In genomic region chr11:108088063-108088462, GRCm38 (mm10) we compare ENCODE assay signal across 28 mouse cellular contexts.
A peak's percentile ranks its signal among the peaks of the same experiment; 100 is the strongest.
DNase-seq lines count a peak whose midpoint lies in the region; ATAC-seq and TF ChIP-seq lines count a peak whose summit lies in the region.
"Had no signal": no experiment of that assay in that cellular context is flagged by ENCODE, and none has a peak within 500 bp of the region (broad histone marks: within the 10 kb centered on the region; RNA-seq: fewer than 3 reads in every experiment).

No protein-coding gene starts in this region.

- no peak overlapping the region for H3K9ac ChIP-seq in heart, adult 2 months (ENCODE audit: low read depth, low read length)
- H3K9ac ChIP-seq: embryonic facial prominence, embryonic 12.5 days; embryonic facial prominence, embryonic 15.5 days; forebrain, embryonic 12.5 days; heart, embryonic 12.5 days; heart, embryonic 15.5 days; hindbrain, embryonic 13.5 days had no signal

- H3K79me2 ChIP-seq in heart, adult 2 months (replicated peaks; ENCODE audit: control insufficient read depth, insufficient read depth, low read length): no peaks in the 10 kb centered on the region

- DNase-seq in heart, adult 11 months: peak; percentile 82
- no peak for DNase-seq in heart, adult 2 months
- peak; percentile 5 for DNase-seq in splenic B cell, adult 2 months (ENCODE audit: low read depth, low spot score)
- no peak for DNase-seq in thymus, postnatal 10 days (ENCODE audit: low spot score in 2 of 2)
- DNase-seq: adrenal gland, adult 2 months; adrenal gland, postnatal 14 days; cerebellum, adult 11 months; cerebellum, adult 2 months; cerebellum, adult 9-11 months; cerebellum, postnatal 25 days; gastrocnemius, postnatal 10 days; gastrocnemius, postnatal 36 days; heart, postnatal 10 days; heart, postnatal 36 days; kidney, adult 11 months had no signal

- intact Hi-C loops in heart, adult 2 months (cut with DNase I): no loop called here

- no peak for TF ChIP-seq CTCF in heart, adult 2 months (IDR thresholded peaks at IDR 0.05)

- 94% methylated on average over 5 of the region's 5 CpGs for WGBS in heart, adult 2 months

- TF ChIP-seq POLR2A in heart, adult 2 months (IDR thresholded peaks at IDR 0.05; ENCODE audit: insufficient read depth, low read depth, low read length): no peak

- H3K4me1 ChIP-seq in heart, adult 2 months (ENCODE audit: control insufficient read depth, insufficient read depth, low read length): peaks cover 5% of the 10 kb centered on the region
- H3K4me1 ChIP-seq: embryonic facial prominence, embryonic 12.5 days; embryonic facial prominence, embryonic 15.5 days; hindbrain, embryonic 13.5 days had no signal

- TF ChIP-seq EP300 in heart, adult 2 months (IDR thresholded peaks at IDR 0.05; ENCODE audit: insufficient read depth, low read depth, low read length): no peak

- H3K27ac ChIP-seq in heart, adult 2 months: no peak overlapping the region
- H3K27ac ChIP-seq: embryonic facial prominence, embryonic 12.5 days; embryonic facial prominence, embryonic 15.5 days; forebrain, embryonic 12.5 days; heart, embryonic 15.5 days; hindbrain, embryonic 10.5 days; hindbrain, embryonic 13.5 days had no signal

- no peaks in the 10 kb centered on the region for H3K27me3 ChIP-seq in heart, adult 2 months (ENCODE audit: control insufficient read depth, insufficient read depth, low read length)
- no peaks in the 10 kb centered on the region for H3K27me3 ChIP-seq in splenic B cell, adult 2 months (ENCODE audit: control insufficient read depth, insufficient read depth, low read length, poor library complexity, severe bottlenecking)
- H3K27me3 ChIP-seq: embryonic facial prominence, embryonic 12.5 days; embryonic facial prominence, embryonic 15.5 days; forebrain, embryonic 12.5 days; heart, embryonic 12.5 days; heart, embryonic 15.5 days; hindbrain, embryonic 13.5 days; Patski had no signal

- H3K36me3 ChIP-seq in heart, adult 2 months (ENCODE audit: control insufficient read depth, insufficient read depth, low read length): no peaks in the 10 kb centered on the region
- H3K36me3 ChIP-seq in splenic B cell, adult 2 months (ENCODE audit: control insufficient read depth, insufficient read depth, low read length, poor library complexity, severe bottlenecking): no peaks in the 10 kb centered on the region
- H3K36me3 ChIP-seq: embryonic facial prominence, embryonic 12.5 days; embryonic facial prominence, embryonic 15.5 days; forebrain, embryonic 12.5 days; heart, embryonic 12.5 days; heart, embryonic 15.5 days; hindbrain, embryonic 10.5 days; hindbrain, embryonic 13.5 days had no signal

- H3K4me3 ChIP-seq in heart, adult 2 months: no peak overlapping the region
- H3K4me3 ChIP-seq: embryonic facial prominence, embryonic 12.5 days; embryonic facial prominence, embryonic 15.5 days; erythroblast, embryonic 14.5 days; forebrain, embryonic 12.5 days; heart, embryonic 12.5 days; heart, embryonic 15.5 days; hindbrain, embryonic 10.5 days; hindbrain, embryonic 13.5 days had no signal

- peak; percentile 70 for ATAC-seq in activated CD4-positive, CD25-positive, alpha-beta regulatory T cell, adult 4 months
- no peak for ATAC-seq in erythroblast, adult 5-6 weeks (replicated peaks; ENCODE audit: low FRiP score, poor library complexity, severe bottlenecking)
- ATAC-seq: forebrain, embryonic 16.5 days; hindbrain, embryonic 16.5 days; Patski had no signal

Comparison
In these comparisons a context has a peak if more than half of its experiments do, and no peak if none do; other contexts are left out.
1. DNase-seq: peak in heart, adult 11 months (single experiment) and splenic B cell, adult 2 months (single experiment); none in heart, adult 2 months (0 of 2) and thymus, postnatal 10 days (0 of 2).